Mouse (Mus musculus) activated CD4-positive, CD25-positive, alpha-beta regulatory T cell, adult 4 months (primary cell): ENCODE data around the gene Tesmin. TPM values are rescaled to one million over a fixed set of nuclear protein-coding genes. Genes with fewer than 3 reads are reported as not detected.

Experiments used
- ATAC-seq: one replicate; pipeline ENCODE4 v1.8.0; 2017
- polyA plus RNA-seq, 2 experiments: library from polyadenylated mRNA; unstranded; fragments of 100-300 nt; shearing (Covaris generic); gene quantifications; one replicate each; pipeline ENCODE4 v1.2.1; 2017

Gene Tesmin
- not detected for polyA plus RNA-seq

DNA sequence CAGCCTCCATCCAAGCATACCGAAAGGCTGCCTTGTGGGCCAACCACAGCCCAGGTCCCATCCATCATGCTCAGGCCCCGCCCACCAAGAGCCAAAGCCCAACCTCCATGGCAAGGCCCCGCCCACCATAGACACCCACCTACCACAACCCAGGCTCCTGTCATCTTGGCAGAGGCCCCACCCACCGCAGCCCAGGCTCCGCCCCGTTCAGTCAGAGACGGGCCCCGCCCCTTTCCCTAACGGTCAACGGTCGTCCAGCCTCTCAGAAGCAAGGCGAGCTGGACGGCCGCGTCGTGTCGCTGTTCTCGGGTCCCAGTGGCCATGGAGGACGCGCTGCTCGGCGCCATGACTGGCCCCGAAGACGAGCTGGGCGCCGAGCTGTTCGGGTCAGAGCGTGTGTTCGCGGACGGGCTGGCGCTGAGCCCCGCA is at the start of gene Tesmin:
Tesmin (plus strand) TSS at position 229 of the 429 bp plus-strand sequence.
- peak; percentile 67 for ATAC-seq

DNA sequence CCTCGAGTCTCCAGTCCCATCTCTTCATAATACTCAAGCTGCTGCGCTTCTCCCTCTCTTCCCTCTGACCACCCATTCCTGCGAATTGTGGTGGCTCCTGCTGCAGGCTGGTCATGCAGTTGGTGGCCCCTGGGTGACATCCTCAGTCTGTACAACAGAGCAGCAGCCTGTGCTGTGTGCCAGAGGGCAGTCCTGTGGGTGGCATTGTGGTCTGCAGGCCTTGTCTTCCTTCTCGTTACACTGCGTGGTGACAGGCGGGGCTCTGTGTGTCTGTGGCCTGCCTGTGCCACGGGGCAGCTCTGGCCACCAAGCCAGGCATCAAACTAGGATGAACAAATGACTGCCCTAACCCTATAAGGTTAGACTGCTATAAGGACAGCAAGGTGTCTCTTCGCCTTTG is 49.5 kb upstream of the Tesmin start:
- no peak for ATAC-seq

DNA sequence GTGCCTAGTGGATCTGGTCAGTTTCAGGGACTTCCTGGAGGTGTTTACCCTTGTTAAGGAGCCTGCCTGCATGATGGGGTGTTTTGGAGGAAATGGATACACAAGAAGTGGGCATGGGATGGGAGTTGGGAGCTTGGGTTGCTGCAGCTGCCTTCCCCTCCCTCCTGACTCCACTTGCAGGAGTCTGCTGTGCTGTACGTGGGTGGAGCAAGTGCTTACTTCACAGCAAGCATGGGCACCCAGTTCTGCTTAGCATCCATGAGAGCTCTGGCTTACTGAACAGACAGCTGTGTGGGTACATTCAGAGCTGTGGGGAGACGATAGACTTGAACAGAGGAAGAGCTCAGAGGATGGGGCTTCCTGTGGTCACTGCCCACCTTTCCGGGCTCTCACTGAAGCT is 47.6 kb upstream of the Tesmin start:
- ATAC-seq = no peak

DNA sequence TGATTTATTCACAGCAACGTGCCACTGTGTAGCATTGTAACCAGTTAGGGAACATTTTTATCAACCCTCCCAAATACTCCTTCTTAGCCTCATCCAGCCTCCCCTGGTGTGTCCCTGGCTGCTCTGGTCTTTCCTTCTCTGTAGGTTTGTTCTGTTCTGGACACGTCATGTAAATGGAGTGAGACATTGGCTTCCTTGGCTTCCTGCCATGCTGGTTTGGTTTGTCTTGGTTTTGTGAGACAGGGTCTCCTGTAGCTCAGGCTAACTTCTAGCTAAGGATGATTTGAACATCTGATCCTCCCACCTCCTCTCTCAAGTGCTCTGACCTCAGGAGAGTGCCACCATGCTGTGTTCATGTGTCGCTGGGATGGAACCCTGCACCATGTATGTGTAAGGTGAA is 44.7 kb upstream of the Tesmin start:
- ATAC-seq = no peak

DNA sequence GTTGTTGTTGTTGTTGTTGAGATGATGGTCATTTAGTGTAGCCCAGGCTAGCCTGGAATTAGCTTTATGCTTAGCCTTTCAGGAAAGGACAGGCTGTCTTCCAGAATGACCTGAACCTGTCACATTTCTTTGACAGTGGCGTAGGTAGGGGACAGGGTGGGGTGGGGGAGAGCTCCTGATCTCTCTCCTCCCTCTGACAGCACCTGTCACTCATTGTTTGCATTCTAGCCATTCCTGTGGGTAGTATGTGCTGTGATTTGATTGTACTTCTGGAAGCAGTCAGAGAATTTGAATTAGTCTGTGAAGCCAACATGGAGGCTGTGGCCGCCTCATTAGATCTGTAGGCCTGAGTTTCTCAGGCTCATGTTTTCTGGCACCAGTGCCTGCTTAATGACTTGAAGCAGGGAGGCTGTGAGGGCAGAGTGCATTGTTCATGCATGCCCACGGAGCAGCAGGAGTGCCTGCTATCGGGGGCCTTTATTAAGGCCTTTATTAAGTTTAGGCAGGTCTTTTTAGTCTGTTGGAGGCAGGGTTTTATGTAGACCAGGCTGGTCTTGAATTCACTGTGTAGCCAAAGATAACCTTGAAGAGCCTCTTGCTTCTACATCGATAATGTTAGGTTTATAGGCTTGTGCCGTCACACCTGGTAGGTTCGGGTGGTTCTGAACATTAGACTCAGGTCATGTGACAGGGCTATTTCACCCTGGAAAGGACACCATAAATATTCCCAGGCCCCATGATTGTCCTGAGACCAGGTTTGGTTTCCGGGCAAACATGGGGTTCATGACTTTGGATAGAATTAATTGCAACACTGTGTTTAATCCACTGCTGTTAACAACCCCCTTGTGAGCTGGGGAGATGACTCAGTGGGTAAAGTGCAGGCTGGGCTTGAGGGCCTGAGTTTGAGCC is 43.8 kb upstream of the Tesmin start:
- ATAC-seq = no peak

DNA sequence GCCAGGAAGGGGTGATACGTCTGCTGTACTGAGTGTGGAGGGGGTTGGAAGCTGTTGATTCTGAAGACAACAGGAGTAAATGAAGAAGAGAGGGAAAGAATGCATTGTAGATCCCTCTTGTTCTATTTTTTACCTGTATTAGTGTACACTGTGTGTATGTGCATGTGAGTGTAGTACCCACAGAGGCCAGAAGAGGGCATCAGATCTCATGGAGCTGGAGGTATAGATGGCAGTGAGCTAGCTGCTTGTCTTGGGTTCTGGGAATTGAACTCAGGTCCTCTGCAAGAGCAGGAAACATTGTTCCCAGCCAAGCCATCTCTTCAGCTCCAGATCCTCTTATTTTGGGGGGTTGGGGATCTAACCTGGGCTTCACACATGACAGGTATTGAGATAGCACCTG is 40.9 kb upstream of the Tesmin start:
- ATAC-seq = no peak

DNA sequence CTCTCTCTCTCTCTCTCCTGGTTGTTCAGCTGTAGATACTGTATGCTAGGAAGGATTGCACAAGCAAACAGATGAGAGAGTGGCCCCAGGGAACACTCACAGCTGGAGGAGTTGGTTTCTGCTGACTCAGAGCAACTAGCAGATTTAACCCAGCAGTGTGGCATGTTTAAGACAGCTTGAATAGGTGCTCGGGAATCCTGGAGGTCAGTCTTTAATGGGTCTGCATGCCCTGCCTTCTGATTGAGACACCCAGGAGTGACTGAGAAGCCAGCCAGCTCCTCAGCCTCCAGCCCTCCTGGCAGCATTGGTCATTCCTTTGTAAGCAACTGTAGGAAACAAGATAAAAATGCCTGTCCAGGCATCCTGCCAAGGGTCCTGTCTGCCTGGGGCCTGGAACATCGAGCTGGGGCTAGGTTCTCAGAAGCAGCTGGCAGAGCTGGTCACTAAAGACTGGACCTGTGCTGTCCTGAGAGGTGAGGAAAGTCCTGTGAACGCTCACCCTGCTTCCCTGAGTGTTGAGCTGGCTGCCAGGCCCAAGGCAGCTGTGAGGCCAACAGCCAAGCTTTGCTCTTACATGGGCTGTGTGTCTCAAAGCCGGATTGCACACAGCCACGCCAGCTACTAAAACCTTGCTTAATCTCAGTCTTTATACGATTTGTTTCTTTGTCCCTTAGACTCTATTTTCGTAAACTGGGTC is 35.1 kb upstream of the Tesmin start:
- ATAC-seq = no peak

DNA sequence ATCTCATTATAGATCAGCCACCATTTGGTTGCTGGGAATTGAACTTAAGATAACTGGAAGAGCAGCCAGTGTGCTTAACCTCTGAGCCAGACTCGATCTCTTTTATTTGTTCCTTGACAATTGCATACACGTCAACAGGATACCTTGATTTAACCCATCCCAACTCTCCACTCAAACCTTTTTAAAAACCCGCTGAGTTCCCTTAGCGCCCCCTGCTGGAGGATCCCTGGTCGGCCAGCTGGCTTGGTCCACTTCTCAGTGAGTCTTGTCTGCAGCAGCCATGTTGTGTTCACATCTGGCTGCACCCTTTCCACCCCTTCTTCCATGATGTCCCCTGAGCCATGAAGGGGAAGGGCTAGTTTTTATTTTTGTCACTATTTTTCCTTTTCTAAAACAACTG is 33.6 kb upstream of the Tesmin start:
- no peak for ATAC-seq

DNA sequence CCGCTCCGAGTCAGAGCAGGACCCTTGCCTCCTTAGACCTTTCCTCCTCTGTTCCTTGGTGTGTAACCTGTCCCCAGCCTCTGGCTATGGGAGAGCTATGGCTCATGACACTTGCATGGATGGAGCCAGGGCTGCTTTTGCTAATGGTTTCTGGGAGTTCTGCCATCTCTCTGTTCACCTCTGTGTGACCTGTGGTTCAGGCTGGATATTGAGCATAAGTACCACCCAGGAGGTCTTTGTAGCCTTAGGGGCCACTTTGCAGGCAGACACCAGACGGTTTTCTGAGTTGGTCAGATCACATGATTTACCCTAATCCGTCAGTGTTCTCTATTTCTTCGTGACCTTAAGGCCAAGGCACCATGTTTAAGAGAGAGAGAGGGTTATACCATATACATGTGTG is 32.1 kb upstream of the Tesmin start:
- ATAC-seq = no peak

DNA sequence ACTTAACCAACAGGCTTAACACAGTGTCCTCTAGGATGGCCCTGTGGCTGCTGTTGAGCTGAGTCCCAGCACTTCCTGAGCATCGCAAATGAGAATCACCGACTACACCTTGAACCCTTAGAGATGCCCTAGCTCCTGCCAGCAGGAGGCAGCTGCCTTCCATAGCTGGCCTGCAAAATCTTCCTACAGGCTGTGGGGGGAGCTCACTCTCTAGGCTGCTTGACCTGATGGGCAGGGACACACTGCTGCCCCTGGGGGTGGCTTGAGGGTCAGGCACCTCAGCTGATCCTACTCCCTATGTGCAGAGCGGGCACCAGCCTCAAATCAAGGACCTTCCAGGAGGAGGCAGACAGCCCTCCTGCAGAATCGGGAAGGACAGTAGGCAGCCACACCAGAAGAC is 31.0 kb upstream of the Tesmin start:
- ATAC-seq = no peak

DNA sequence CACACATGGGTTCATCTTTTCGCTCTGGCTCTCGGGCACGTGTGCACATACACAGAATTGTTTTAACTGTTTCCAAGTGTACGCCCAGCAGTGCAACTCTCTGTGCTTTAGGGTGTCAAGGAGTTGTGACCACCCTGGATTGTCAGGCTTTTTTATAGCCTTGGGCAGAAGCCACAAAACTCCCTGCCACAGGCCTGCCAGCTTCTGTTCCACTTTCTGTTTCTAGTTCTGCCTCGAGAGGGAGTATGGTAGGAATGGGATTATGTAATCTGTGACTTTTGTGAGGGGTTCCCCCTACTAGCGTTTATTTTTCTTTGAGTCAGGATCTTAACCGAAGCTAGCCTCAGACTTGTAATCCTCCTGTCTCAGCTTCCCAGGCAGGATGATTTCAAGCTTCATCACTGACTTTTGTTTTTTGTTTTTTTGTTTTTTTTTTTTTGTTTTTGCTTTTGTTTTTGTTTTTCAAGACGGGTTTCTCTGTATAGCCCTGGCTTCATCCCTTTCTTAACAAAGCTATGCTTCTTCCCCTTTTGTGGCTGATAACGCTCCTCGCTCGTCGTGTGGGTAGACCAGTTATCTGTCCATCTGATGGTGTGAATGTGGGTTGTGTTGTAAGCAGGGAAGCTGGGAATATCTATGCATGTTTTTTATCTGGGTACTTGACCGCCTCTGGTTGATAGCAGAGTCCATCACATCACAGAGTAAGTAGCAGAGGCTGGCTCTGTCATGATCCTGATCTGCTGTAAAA is 28.6 kb upstream of the Tesmin start:
- ATAC-seq = no peak

DNA sequence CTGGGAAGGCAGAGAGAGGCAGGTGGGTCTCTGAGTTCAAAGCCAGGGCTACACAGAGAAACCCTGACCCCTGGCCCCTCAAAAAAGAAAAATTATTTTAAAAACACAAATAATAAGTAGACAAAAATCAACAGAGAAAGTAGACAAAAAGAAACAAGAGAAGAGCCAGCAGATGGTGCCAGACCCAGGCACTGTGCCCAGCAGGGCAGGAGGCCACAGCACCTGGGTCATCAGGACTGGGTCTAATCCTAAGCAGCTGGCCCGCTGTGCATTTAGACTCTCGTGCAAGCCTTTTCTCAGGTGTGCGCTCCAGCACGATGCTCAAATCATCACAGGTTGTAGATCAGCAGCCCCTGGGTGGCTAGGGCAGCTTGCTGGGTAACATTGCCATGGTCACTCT is 25.1 kb upstream of the Tesmin start:
- no peak for ATAC-seq

DNA sequence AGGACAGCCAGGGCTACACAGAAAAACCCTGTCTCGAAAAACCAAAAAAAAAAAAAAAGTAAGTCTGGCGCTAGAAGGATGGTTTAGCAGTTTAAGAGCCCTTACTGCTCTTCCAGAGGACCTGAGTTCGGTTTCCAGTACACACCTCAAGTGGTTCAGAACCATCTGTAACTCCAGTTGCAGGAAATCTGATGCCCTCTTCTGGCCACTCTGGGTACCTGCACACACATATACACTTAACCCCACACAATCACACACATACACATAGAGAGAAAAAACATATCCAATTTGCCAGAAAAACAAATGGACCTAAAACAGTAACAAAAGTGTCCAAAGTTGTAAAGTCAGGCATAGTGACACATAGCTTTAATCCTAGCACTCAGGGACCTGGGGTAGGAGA is 23.6 kb upstream of the Tesmin start:
- no peak for ATAC-seq

DNA sequence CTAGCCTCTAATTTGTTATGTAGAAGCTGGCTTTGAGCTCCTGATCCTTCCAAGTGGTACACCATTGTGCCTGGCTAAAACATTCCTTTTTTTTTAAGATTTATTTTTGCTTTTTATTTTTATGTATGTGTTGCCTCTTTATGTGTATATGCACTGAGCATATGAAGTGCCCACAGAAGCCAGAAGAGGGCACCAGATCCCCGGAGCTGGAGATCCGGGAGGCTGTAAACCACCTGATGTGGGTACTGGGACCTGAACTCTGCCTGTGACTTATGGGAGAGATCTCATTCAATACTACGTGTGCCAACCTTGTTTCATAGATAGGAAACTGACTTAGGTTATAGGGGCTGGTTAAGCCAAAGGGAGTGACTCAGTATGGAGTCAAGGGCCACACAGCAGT is 20.4 kb upstream of the Tesmin start:
- ATAC-seq = no peak

DNA sequence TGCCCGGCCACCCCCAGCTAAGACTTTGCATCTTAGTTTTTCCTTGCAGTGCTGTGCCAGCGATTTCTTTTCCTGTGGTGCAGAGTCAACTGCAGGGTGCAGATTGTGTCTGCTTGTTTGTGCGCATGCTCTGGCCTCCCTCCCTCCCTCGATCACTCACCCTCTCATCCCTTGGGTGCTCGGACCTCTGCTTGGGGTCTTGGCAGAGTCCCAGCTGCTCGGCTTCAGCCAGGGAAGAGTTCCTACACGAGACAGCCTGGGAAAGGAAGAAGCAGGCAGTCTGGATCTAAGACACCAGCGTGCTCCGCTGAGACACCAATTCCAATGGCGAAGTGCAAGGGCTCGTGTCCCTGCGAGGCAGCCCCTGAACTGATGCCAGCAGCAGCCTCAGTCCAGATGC is 15.3 kb upstream of the Tesmin start:
- ATAC-seq = no peak

DNA sequence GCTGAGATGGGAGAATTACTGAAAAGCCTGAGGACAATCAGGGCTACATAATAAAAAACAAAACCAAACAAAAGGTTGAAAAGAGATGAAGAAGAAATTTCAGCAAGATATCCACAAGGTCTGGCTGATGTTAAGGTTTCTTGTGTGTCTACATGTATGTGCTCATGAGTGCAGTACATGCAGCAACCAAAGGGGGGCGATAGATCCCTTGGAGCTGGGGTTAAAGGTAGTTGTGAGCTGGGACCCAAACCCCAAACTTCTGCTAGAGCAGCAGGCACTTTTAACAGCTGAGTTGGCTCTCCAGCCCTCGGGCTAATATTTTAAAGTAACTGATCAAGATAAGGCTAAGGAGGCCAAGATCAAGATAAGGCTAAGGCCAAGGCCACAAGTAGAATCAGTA is 14.6 kb upstream of the Tesmin start:
- ATAC-seq = no peak

DNA sequence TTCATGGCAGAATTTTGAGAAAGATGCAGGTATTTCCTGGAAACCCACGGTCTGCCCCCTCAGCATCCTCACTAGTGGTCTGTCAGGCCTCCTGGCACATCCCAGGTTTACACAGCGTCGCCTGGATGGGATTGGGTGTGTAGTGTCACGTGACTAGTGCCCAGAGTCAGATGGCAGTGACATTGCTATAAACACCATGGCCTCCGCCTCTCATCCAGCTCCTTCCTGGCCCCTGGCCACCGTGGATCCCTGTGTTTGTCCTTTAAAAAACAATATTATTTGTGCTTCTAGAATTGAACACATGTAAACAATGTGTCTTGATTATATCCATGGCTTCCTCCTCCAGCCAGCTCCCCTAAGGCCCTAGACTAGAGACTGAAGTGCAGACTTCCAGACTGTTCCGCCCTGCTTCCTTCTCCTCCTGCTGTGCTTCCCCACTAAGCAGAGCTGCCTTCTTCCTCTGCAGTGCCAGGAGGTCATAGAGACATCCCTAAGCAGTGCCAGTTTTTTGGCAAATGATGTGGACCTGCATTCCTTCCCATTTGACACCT is 12.6 kb upstream of the Tesmin start:
- no peak for ATAC-seq

DNA sequence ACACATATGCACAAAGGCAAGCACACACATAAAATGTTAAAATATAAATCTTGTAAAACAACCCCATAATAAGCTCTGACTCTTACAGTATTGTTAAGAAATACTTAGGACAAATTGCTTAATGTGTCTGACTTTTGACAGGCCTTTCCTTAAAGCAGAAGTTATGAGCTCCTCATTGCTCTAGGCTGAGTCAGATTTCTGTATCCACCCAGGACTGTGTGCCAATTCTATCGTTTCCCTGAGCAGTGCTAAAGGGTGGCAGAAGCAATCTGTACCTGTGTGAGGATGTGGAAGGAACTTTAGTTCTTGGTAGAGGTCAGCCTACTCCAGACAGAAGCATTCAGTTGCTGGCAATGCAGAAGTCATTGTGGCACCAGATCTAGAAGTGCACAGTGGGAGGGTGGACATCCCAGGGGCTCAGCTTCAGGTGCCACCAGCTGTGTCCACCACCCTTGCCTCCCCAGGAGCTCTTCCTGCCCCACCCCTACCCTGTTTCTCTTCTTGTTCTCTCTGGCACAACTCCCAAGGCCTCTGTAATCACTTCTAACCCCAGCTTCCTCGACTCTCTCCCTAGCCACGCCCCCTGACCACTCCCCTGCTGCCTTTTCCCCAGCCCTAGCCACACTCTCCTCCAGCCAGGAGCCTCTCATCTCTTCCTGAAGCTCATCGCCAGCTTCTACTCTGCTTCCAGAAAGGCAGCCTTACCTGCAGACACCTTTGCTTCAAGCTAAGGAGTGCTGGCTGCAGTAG is 11.5 kb upstream of the Tesmin start:
- no peak for ATAC-seq

DNA sequence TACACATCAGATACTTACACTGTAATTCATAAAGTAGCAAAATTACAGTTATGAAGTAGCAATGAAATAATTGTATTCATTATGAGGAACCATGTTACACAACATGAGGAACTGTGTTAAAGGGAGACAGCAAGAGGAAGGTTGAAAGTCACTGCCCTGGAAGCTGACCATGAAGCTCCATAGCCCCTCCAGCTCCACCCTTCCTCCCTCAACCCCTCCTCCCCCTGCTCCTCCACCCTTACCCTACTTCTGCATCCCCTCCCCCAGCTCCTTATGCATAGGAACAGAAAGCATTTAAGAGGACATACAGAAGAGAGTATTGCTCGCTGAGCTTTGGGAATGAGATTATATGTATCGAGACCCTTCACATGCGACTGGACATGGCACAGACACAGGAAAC is 10.0 kb upstream of the Tesmin start:
- no peak for ATAC-seq

DNA sequence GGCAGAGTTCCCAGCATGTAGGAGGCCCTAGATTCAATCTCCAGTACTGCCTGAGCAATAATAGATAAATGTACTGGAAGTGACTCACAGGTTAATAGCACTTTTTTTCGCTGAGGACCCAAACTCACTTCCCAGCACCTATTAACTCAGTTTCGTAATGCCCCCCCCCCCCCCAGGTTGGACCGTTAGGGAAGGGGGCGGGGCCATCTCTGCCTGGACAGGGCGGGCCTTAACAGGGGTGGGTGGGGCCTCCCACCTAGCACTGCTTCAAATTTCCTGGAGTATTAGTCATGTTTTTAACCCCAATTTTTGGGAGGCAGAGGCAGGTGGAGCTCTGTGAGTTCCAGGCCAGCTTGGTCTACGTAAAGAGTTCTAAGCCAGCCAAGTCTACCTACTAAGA is 596 bp upstream of the Tesmin start:
- no peak for ATAC-seq

DNA sequence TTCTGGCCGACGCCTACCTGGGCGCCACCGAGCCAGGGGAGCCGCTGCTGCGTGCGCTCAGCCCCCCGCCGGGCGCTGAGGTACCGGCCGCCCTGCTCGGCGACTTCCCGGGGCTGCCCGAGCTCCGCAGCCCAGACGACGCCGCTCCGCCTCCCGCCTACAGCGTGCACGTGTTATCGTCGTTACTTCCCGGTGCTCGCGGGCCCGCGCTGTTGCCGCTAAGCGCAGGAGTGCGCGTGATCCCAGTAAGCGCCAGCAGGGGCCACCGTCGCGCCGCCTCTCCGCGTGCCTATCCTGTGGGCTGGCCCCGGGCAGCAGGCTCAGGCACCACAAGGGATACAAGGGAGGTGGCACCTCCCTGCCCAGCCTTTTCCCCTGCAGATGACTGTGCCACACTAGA is 432 bp downstream of the Tesmin start:
- ATAC-seq = peak; percentile 95

DNA sequence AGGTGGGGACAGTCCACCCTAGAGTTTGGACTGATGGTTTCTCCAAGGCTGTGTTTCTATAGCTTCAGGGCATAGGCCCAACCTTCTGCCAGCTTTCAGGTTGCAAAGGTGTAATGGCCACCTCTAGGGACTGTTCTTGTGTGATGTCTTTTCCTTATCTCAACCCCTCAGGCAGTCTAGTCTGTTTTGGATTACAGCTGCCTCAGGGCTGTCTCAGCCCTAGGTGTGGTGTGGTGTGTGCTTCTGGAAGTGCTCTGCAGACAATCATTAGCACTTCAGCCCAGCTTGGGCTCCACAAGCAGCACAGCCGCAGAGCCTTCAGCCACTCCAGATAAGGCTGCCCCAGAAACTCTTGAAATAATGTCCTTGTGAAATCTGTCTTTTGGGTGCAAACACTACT is 3.7 kb downstream of the Tesmin start:
- ATAC-seq = no peak
